Mouse (Mus musculus): ENCODE measurements around the gene Vdr. TPM values are rescaled to one million over a fixed set of nuclear protein-coding genes. Genes with fewer than 3 reads are reported as not detected.
A peak's percentile ranks its signal among the peaks of the same experiment; 100 is the strongest.

Gene Vdr
- polyA plus RNA-seq, 1 experiment from 2014 or later, result 1.0 TPM

GRCm38 (mm10) chr15:97896347-97896746 lies 14.1 kb downstream of the Vdr start:
- Histone ChIP-seq H3K9me3 (replicated peaks) (no peaks in the 10 kb centered on the region), H3K4me3 (no peak overlapping the region), H3K36me3 (no peaks in the 10 kb centered on the region), H3K27me3 (ENCODE audit: low read depth, poor library complexity, severe bottlenecking) (no peaks in the 10 kb centered on the region), H3K4me1 (peaks cover 6% of the 10 kb centered on the region; the same call in 1 of the 2 replicates), H3K27ac (replicated peaks) (no peak overlapping the region)
- DNase-seq (ENCODE audit: low spot score), result no peak
- 73% methylated on average over 9 of the region's 9 CpGs for WGBS

GRCm38 (mm10) chr15:97895847-97896246 lies 14.6 kb downstream of the Vdr start:
- no peak overlapping the region for H3K27ac ChIP-seq (replicated peaks)
- no peak overlapping the region for H3K4me3 ChIP-seq
- H3K36me3 ChIP-seq, result no peaks in the 10 kb centered on the region
- H3K9me3 ChIP-seq (replicated peaks), result no peaks in the 10 kb centered on the region
- no peaks in the 10 kb centered on the region for H3K27me3 ChIP-seq (ENCODE audit: low read depth, poor library complexity, severe bottlenecking)
- peaks cover 6% of the 10 kb centered on the region; the same call in 1 of the 2 replicates for H3K4me1 ChIP-seq
- DNase-seq (ENCODE audit: low spot score), result no peak
- WGBS, result 86% methylated on average over 12 of the region's 12 CpGs

- 78% methylated on average over 8 of the region's 8 CpGs for WGBS
- H3K9me3 ChIP-seq (replicated peaks), result no peaks in the 10 kb centered on the region
- no peaks in the 10 kb centered on the region for H3K36me3 ChIP-seq
- no peak for DNase-seq (ENCODE audit: low spot score)
- no peak overlapping the region for H3K27ac ChIP-seq (replicated peaks)
- peaks cover 9% of the 10 kb centered on the region for H3K4me1 ChIP-seq
- no peaks in the 10 kb centered on the region for H3K27me3 ChIP-seq (ENCODE audit: low read depth, poor library complexity, severe bottlenecking)
- H3K4me3 ChIP-seq, result no peak overlapping the region
Observed at GRCm38 (mm10) chr15:97892506-97892905, 17.9 kb downstream of the Vdr start.

DNA sequence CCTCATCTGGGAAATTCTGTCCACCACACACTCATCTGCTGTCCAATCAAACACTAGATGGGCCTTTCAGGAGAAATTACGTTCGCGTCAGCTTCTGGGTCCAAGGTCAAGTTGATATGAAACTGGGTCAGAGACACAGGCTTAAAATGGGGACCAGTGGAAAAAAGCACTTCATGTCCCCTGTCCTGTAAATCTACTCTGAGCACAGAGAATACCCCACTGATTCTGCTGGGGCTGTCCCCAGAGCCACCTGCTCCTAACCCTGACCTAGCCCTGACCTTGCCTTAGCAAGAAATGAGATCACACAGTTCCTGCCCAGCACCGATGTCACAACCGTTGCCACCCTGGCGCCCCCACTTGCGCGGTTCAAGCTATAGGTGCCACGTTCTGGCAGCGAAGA lies 20.0 kb downstream of the Vdr start:
- WGBS, result 92% methylated on average over 10 of the region's 10 CpGs
- no peak for DNase-seq (ENCODE audit: low spot score)
- no peak overlapping the region for H3K4me3 ChIP-seq
- H3K36me3 ChIP-seq, result no peaks in the 10 kb centered on the region
- 0 out of 2 replicates have a peak overlapping the region, but pooled peaks have one; percentile 10 for H3K27ac ChIP-seq (replicated peaks)
- no peaks in the 10 kb centered on the region for H3K27me3 ChIP-seq (ENCODE audit: low read depth, poor library complexity, severe bottlenecking)
- H3K4me1 ChIP-seq, result peaks cover 9% of the 10 kb centered on the region
- no peaks in the 10 kb centered on the region for H3K9me3 ChIP-seq (replicated peaks)

DNA sequence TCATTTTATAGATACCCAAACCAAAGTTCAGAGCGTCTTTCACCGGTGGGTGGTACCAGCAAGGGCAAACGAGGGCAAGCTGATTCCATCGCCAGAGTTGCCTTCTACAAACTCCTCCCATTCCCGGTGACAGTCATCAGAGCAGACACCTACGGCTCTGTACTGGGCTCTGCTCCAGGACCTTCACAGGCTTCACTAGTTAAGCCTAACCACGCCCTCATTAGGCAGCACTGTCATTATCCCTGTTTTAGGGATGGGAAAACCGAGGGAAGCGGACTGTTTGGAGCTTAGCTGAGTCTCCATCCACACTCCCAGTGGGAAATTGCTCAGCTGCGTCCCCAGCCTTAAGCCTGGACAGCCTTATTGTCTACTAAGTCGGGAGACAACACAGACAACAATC lies 20.4 kb downstream of the Vdr start:
- Histone ChIP-seq H3K9me3 (replicated peaks) (no peaks in the 10 kb centered on the region), H3K27me3 (ENCODE audit: low read depth, poor library complexity, severe bottlenecking) (no peaks in the 10 kb centered on the region), H3K4me1 (peaks cover 9% of the 10 kb centered on the region), H3K36me3 (no peaks in the 10 kb centered on the region), H3K4me3 (no peak overlapping the region), H3K27ac (replicated peaks) (no peak overlapping the region)
- no peak for DNase-seq (ENCODE audit: low spot score)
- WGBS, result 67% methylated on average over 11 of the region's 11 CpGs

DNA sequence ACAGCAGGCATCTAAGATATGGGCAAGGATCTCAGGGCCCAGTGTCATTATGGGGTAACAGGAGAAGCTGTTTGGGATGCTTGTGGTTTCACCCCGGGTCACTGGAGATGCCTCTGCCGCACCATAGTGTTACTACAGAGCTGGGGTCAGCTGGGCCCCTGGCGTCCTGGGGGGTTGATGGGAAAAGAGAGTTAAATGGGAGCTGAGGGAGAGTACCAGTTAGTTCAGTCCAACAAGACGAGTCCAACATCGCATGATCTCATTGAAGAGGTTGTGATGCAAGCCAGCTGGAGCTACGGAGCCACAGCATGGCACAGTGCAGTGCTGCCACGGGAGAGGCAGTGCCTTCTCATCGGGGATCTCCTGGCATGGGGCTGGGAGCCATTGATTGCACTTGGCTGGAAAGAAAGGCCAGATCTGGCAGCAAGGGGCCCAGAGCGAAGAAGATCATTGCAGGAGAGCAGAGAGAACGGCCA lies 22.9 kb downstream of the Vdr start:
- no peak overlapping the region for H3K4me3 ChIP-seq
- peaks cover 9% of the 10 kb centered on the region for H3K4me1 ChIP-seq
- WGBS, result 90% methylated on average over 10 of the region's 10 CpGs
- no peak for DNase-seq (ENCODE audit: low spot score)
- H3K36me3 ChIP-seq, result no peaks in the 10 kb centered on the region
- no peaks in the 10 kb centered on the region for H3K9me3 ChIP-seq (replicated peaks)
- no peak overlapping the region for H3K27ac ChIP-seq (replicated peaks)
- H3K27me3 ChIP-seq (ENCODE audit: low read depth, poor library complexity, severe bottlenecking), result no peaks in the 10 kb centered on the region

DNA sequence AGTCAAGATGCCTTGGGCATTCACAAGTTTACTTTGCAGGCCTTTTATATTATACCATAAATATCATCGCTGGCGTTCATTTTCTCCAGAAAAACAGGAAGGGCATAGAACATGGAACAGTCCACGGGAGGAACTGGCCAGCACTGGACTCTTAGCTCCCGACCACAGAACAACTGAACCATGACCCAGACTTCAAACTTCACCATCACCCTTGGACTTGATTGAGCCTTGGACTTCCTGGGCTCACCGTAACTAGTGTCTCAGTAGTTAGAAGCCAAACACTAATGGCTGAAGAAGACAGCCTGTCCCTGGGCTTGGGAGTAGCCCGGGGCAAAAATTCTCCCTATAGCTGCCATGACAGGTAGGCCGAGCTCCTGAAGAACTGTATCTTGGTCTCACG lies 29.0 kb downstream of the Vdr start:
- no peaks in the 10 kb centered on the region for H3K4me1 ChIP-seq

GRCm38 (mm10) chr15:97880441-97880840 lies 30.0 kb downstream of the Vdr start:
- DNase-seq (ENCODE audit: low spot score), result no peak
- H3K36me3 ChIP-seq, result no peaks in the 10 kb centered on the region
- H3K4me3 ChIP-seq, result no peak overlapping the region
- no peaks in the 10 kb centered on the region for H3K9me3 ChIP-seq (replicated peaks)
- H3K27me3 ChIP-seq (ENCODE audit: low read depth, poor library complexity, severe bottlenecking), result no peaks in the 10 kb centered on the region
- no peaks in the 10 kb centered on the region for H3K4me1 ChIP-seq
- H3K27ac ChIP-seq (replicated peaks), result no peak overlapping the region
- 78% methylated on average over 9 of the region's 9 CpGs for WGBS

More for the DNA sequence above, 29.0 kb downstream of the Vdr start:
- DNase-seq (ENCODE audit: low spot score), result no peak
- Histone ChIP-seq H3K36me3 (no peaks in the 10 kb centered on the region), H3K4me3 (no peak overlapping the region), H3K9me3 (replicated peaks) (no peaks in the 10 kb centered on the region), H3K27me3 (ENCODE audit: low read depth, poor library complexity, severe bottlenecking) (no peaks in the 10 kb centered on the region), H3K27ac (replicated peaks) (no peak overlapping the region)
- 90% methylated on average over 8 of the region's 8 CpGs for WGBS

DNA sequence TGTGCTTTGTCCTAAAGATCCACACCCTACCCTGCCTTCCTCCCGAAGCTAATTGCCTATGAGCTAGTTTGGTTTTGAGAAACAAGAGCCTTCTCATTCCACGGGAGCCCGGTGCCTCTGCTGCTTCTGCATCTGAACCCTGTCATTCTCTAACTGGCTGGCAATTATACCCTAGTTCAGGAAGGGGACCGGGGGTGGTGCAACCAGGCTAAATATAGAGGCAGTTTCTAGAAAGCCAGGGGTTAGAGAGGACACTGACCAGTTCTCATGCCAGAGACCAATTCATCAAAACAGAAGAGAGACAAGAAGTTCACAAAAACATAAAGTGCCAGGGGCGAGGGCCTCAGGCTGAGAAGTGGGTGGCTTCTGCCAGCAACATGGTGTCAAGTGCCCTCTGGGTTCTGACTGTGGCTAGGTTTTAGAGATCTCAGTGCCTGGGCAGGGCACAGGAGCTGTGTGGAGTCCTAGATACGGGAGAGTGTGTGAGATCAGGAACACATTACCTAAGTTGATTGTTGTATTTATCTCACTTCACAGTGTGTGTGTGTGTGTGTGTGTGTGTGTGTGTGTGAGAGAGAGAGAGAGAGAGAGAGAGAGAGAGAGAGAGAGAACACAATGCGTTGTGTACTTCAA lies 31.6 kb downstream of the Vdr start:
- DNase-seq (ENCODE audit: low spot score), result no peak

GRCm38 (mm10) chr15:97875784-97876183 lies 34.6 kb downstream of the Vdr start:
- no peaks in the 10 kb centered on the region for H3K4me1 ChIP-seq
- no peaks in the 10 kb centered on the region for H3K36me3 ChIP-seq
- no peaks in the 10 kb centered on the region for H3K27me3 ChIP-seq (ENCODE audit: low read depth, poor library complexity, severe bottlenecking)
- WGBS, result 89% methylated on average over 8 of the region's 8 CpGs
- no peak for DNase-seq (ENCODE audit: low spot score)
- no peak overlapping the region for H3K4me3 ChIP-seq
- H3K27ac ChIP-seq (replicated peaks), result no peak overlapping the region
- H3K9me3 ChIP-seq (replicated peaks), result no peaks in the 10 kb centered on the region

More for the DNA sequence above, 31.6 kb downstream of the Vdr start:
- no peaks in the 10 kb centered on the region for H3K36me3 ChIP-seq
- H3K27me3 ChIP-seq (ENCODE audit: low read depth, poor library complexity, severe bottlenecking), result no peaks in the 10 kb centered on the region
- WGBS, result 82% methylated on average over 7 of the region's 7 CpGs
- no peak overlapping the region for H3K27ac ChIP-seq (replicated peaks)
- no peak overlapping the region for H3K4me3 ChIP-seq
- H3K4me1 ChIP-seq, result no peaks in the 10 kb centered on the region
- no peaks in the 10 kb centered on the region for H3K9me3 ChIP-seq (replicated peaks)

GRCm38 (mm10) chr15:97873717-97874116 lies 36.7 kb downstream of the Vdr start:
- Histone ChIP-seq H3K27ac (replicated peaks) (no peak overlapping the region), H3K9me3 (replicated peaks) (no peaks in the 10 kb centered on the region), H3K4me3 (no peak overlapping the region), H3K27me3 (ENCODE audit: low read depth, poor library complexity, severe bottlenecking) (no peaks in the 10 kb centered on the region), H3K36me3 (no peaks in the 10 kb centered on the region), H3K4me1 (no peaks in the 10 kb centered on the region)
- 77% methylated on average over 9 of the region's 9 CpGs for WGBS
- no peak for DNase-seq (ENCODE audit: low spot score)

- H3K4me3 ChIP-seq, result no peak overlapping the region
- no peaks in the 10 kb centered on the region for H3K9me3 ChIP-seq (replicated peaks)
- H3K4me1 ChIP-seq, result no peaks in the 10 kb centered on the region
- H3K27ac ChIP-seq (replicated peaks), result no peak overlapping the region
- H3K27me3 ChIP-seq (ENCODE audit: low read depth, poor library complexity, severe bottlenecking), result no peaks in the 10 kb centered on the region
- WGBS, result 94% methylated on average over 8 of the region's 8 CpGs
- H3K36me3 ChIP-seq, result no peaks in the 10 kb centered on the region
- DNase-seq (ENCODE audit: low spot score), result no peak
Observed at GRCm38 (mm10) chr15:97872161-97872560, 38.3 kb downstream of the Vdr start.

DNA sequence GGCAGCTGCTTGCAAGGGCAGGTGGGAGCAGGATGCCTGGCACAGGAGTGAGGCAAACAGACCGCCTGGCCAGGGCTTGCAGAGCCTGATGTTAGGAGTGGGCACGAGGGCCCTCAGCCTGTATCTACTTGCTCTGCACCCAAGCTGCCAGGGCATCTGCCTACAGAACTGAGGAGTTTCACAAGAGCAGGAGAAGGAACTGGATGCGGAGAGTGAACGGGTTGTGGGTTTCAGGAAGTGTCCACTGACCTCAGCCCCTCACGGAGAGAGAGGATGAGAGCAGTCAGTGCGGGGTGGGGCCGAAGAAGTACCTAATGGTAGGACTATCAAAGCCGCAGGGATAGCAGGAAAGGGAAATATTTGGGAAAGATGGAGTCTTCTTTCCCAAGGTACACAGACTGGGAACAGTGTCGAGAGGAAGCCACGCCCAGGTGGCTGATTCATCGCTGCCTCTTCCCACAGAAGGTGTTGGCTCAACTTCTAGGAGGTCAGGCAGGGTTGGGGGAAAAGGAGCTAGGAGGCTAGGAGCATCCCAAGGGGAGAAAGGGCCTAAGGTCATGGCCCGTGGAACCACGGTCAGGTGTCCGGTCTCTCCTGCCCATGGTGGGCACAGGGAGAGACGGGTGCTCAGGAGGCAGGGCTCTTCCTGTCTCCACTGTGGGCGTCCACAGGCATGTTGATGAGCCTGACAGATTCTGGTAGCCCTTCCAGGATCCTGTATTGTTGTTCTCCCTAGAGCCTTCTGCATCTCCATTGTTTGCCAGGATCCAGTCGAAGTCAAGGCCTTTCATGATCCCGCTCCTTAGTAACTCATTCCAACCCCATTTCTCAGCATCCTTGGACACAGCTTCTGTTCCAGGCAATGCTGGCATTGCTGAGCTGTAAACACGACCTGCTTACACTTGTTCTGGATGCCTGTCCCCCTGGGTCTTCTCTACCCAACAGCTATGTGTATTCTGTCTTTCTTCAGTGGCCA lies 39.1 kb downstream of the Vdr start:
- H3K27ac ChIP-seq (replicated peaks), result no peak overlapping the region
- H3K36me3 ChIP-seq, result no peaks in the 10 kb centered on the region
- H3K4me1 ChIP-seq, result no peaks in the 10 kb centered on the region
- H3K9me3 ChIP-seq (replicated peaks), result peaks cover 4% of the 10 kb centered on the region; the same call in 1 of the 2 replicates
- 87% methylated on average over 19 of the region's 19 CpGs for WGBS
- no peaks in the 10 kb centered on the region for H3K27me3 ChIP-seq (ENCODE audit: low read depth, poor library complexity, severe bottlenecking)
- no peak for DNase-seq (ENCODE audit: low spot score)
- no peak overlapping the region for H3K4me3 ChIP-seq

Measured in midbrain, embryonic 10.5 days (tissue).